Mouse (Mus musculus) splenic B cell, adult 2 months (primary cell): Measurements from ENCODE around the gene Nr3c2.

Experiments used
- DNase-seq: peaks from one replicate; pipeline ENCODE4 v3.0.0-alpha.2; 2011; ENCODE audit warnings: low read depth, low spot score
- H3K27me3 ChIP-seq: 2 replicates; pipeline ENCODE4 v1.6.1; 2012; ENCODE audit warnings: mild to moderate bottlenecking, low read length, moderate library complexity, mixed read lengths; ENCODE audit not compliant: control insufficient read depth, poor library complexity, insufficient read depth, severe bottlenecking
- H3K36me3 ChIP-seq: 2 replicates; pipeline ENCODE4 v1.6.1; 2012; ENCODE audit warnings: mild to moderate bottlenecking, low read length, moderate library complexity, mixed read lengths; ENCODE audit not compliant: control insufficient read depth, poor library complexity, insufficient read depth, severe bottlenecking

The Nr3c2 gene

GRCm38 (mm10) chr8:76899411-76900154 is at the start of gene Nr3c2:
TSS of gene Nr3c2 (plus strand) at chr8:76899442.
- peak; percentile 15 for DNase-seq
- no peaks in the 10 kb centered on the region for H3K36me3 ChIP-seq

GRCm38 (mm10) chr8:76858534-76858933 is 40.7 kb upstream of the Nr3c2 start:
- Histone ChIP-seq H3K27me3 (no peaks in the 10 kb centered on the region), H3K36me3 (no peaks in the 10 kb centered on the region)
- no peak for DNase-seq

More at GRCm38 (mm10) chr8:76899411-76900154, at the start of gene Nr3c2:
- H3K27me3 ChIP-seq: no peaks in the 10 kb centered on the region

- no peak for DNase-seq
- Histone ChIP-seq H3K36me3 (no peaks in the 10 kb centered on the region), H3K27me3 (no peaks in the 10 kb centered on the region)
These were observed 39.5 kb upstream of the Nr3c2 start for GRCm38 (mm10) chr8:76859709-76860108.

- Histone ChIP-seq H3K36me3 (no peaks in the 10 kb centered on the region), H3K27me3 (no peaks in the 10 kb centered on the region)
- DNase-seq: no peak
These were observed 36.2 kb upstream of the Nr3c2 start for GRCm38 (mm10) chr8:76863066-76863465.

GRCm38 (mm10) chr8:76876809-76877208 is 22.4 kb upstream of the Nr3c2 start:
- Histone ChIP-seq H3K27me3 (no peaks in the 10 kb centered on the region), H3K36me3 (no peaks in the 10 kb centered on the region)
- DNase-seq: no peak

- no peak for DNase-seq
- no peaks in the 10 kb centered on the region for H3K36me3 ChIP-seq
- H3K27me3 ChIP-seq: no peaks in the 10 kb centered on the region
These were observed 2.2 kb upstream of the Nr3c2 start for GRCm38 (mm10) chr8:76897050-76897449.

- H3K27me3 ChIP-seq: no peaks in the 10 kb centered on the region
- peak; percentile 35 for DNase-seq
- H3K36me3 ChIP-seq: no peaks in the 10 kb centered on the region
These were observed 376 bp upstream of the Nr3c2 start for GRCm38 (mm10) chr8:76898721-76899410.

- no peaks in the 10 kb centered on the region for H3K27me3 ChIP-seq
- DNase-seq: no peak
- no peaks in the 10 kb centered on the region for H3K36me3 ChIP-seq
These were observed 1.2 kb downstream of the Nr3c2 start for GRCm38 (mm10) chr8:76900155-76901141.

- Histone ChIP-seq H3K36me3 (no peaks in the 10 kb centered on the region), H3K27me3 (no peaks in the 10 kb centered on the region)
- peak; percentile 73 for DNase-seq
These were observed 2.4 kb downstream of the Nr3c2 start for GRCm38 (mm10) chr8:76901430-76902204.

- no peaks in the 10 kb centered on the region for H3K27me3 ChIP-seq
- H3K36me3 ChIP-seq: no peaks in the 10 kb centered on the region
- no peak for DNase-seq
These were observed 3.2 kb downstream of the Nr3c2 start for GRCm38 (mm10) chr8:76902205-76903078.

- no peak for DNase-seq
- Histone ChIP-seq H3K27me3 (no peaks in the 10 kb centered on the region), H3K36me3 (no peaks in the 10 kb centered on the region)
These were observed 12.0 kb downstream of the Nr3c2 start for GRCm38 (mm10) chr8:76911206-76911605.

- DNase-seq: no peak
- H3K27me3 ChIP-seq: no peaks in the 10 kb centered on the region
- H3K36me3 ChIP-seq: no peaks in the 10 kb centered on the region
These were observed 13.4 kb downstream of the Nr3c2 start for GRCm38 (mm10) chr8:76912678-76913077.

GRCm38 (mm10) chr8:76913207-76913606 is 14.0 kb downstream of the Nr3c2 start:
- Histone ChIP-seq H3K27me3 (no peaks in the 10 kb centered on the region), H3K36me3 (no peaks in the 10 kb centered on the region)
- DNase-seq: no peak
